Mouse (Mus musculus) small intestine, adult 10 weeks (tissue): ENCODE results near the gene Cox10. TPM values are rescaled to one million over a fixed set of nuclear protein-coding genes. Genes with fewer than 3 reads are reported as not detected.

ENCODE experiments used
- polyA plus RNA-seq: library from polyadenylated mRNA; stranded (reverse); fragments of 350-450 nt; fragmentation: Illumina TruSeq; extraction: RNeasy Lipid Tissue Mini Kit (QIAGEN cat#74804); gene quantifications from one replicate; pipeline ENCODE4 v1.2.3, GENCODE M21; 2014; ENCODE audit warnings: low replicate concordance

The Cox10 gene
- 1.8 TPM for polyA plus RNA-seq

GRCm38 (mm10) chr11:64078956-64079726 lies at the start of gene Cox10:
Gene Cox10 (minus strand): TSS chr11:64079468.

GRCm38 (mm10) chr11:63922091-63922621 lies 157.1 kb downstream of the Cox10 start, which contains the start of gene Hs3st3b1:
Gene Hs3st3b1 (minus strand): TSS chr11:63922290.

Other genes starting within 250 kb of the Cox10 start
- 1.9 TPM for gene Hs3st3b1, start 157.2 kb downstream of the Cox10 start, polyA plus RNA-seq